Mouse (Mus musculus) left cerebral cortex, postnatal 14 days (tissue): ENCODE measurements around the gene Ptgr2. TPM values are rescaled to one million over a fixed set of nuclear protein-coding genes. Genes with fewer than 3 reads are reported as not detected.
"Not testable (repeated sequence)": the region's sequence is repeated elsewhere in the genome, so short reads cannot be mapped to it uniquely, and the experiment has no call there.

Experiments used
- DNase-seq, 2 experiments: peaks; one replicate each; pipeline ENCODE4 v3.0.0; 2021 to 2022; ENCODE audit warnings: low spot score in 2 of 2, mixed read lengths in 1 of 2
- intact Hi-C: fragments of 180-260 bp; cut with DNase I; formaldehyde crosslinking; loops from one replicate; pipeline ENCODE4 v1.15.1; 2025
- total RNA-seq, 2 experiments: library from RNA; stranded (reverse); gene quantifications; 2 replicates each; pipeline ENCODE4 v1.2.3; 2021

Gene Ptgr2
- total RNA-seq, 2 experiments from 2014 or later = 32.3 to 35.2 TPM

DNA sequence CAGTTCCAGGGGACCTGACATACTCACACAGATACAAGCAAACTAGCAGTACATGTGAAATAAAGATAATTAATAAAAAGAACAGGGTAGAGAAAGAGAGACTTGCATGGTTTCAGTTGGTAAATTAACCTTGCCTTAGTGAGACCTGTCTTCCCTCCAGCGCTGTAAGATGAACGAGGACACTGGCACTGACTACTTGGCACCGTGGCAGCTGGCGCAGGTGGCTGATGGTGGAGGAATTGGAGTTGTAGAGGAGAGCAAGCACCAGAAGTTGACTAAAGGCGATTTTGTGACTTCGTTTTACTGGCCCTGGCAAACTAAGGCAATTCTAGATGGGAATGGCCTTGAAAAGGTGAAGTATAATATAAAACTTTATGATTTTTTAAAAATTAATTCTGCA, 12.8 kb downstream of the Ptgr2 start:
- no peak for DNase-seq
- intact Hi-C loops = no loop called here

DNA sequence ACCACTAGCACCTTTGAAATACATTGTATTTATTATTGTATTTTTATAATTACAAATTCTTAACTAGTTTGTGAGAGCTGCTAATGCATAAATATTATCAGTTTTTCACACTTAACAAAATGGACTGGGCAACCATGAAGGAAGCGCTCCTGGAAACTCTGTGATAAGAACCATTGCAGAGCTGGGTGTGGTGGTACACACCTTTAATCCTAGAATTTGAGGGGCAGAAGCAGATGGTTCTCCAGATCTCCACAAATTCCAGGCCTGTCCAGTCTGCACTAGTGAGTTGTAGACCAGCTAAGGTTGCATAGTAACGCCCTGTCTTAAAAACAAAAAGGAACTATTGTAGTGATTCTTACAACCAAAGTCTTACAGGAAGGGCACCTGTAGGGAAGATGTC, 14.2 kb downstream of the Ptgr2 start:
- intact Hi-C loops = no loop called here
- DNase-seq = no peak

DNA sequence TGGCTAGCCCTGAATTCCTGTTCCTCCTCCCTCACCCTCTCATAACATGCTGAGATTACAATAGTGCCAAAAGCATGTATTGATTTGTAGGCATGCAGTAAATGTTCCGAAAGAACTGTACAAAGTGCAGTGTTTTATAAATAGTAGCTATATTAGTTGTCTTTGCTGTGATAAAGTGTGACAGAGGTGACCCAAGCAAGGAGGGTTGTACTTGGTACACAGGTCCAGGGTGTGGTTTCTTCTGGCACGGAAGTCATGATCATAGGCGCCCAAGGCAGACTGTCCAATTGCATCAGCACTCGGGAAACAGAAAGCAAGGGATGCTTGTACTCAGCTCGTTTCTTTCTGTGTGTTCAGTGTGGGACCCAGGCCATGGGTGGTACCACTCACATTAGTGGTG, 19.1 kb downstream of the Ptgr2 start:
- no peak for DNase-seq
- intact Hi-C loops = no loop called here

DNA sequence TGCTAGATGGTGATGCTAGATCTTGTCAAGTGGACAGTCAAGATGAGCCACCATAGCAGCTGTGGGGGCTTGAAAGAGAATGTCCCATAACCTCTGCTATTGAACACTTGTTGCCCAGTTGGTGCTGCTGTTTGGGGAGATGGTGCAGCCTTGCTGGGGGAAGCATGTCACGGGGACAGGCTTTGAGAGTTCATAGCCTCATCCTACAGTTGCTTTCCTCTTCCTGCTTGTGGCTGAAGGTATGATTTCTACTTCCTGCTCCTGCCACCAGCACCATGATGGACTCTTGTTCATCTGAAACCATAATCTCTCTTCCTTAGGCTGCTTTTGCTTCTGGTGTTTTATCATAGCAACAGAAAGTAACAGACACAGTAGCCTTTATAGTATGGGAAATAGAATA, 19.5 kb downstream of the Ptgr2 start:
- no peak for DNase-seq
- intact Hi-C loops = no loop called here

DNA sequence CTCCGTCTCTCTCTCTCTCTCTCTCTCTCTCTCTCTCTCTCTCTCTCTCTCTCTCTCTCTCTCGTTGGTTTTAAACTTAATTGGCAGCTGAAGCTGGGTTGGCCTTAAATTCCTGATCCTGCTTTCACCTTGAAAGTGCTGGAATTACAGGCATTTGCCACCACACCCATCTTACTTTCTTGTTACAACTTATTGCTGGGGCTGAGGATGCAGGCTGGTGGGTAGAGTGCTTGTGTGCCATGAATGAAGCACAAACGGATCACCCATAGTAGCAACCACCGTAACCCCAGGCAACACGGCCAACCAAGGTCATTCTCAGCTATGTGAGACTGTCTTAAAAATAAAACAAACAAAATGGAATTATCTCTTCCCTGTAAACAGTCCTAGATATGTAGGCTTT, 26.3 kb downstream of the Ptgr2 start:
- intact Hi-C loops = no loop called here
- no peak for DNase-seq

DNA sequence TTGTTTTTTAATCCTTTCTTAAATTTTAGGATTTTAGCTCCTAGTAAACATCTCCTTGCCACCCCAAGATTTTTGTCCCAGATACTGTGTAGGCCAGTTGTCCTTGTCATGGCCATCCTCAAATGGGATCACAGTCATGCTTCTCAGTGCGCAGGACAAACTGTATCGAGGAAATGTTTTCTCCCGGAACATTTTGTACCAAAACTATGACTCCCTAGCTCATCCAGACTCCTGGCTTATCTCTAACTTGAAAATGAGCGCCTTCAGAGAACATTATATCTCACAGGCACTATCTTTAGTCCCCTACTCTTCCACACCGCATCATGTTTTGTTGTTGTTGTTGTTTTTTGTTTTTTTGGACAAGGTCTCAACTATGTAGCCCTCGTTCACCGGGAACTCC, 31.0 kb downstream of the Ptgr2 start:
- intact Hi-C loops = no loop called here
- DNase-seq = no peak

DNA sequence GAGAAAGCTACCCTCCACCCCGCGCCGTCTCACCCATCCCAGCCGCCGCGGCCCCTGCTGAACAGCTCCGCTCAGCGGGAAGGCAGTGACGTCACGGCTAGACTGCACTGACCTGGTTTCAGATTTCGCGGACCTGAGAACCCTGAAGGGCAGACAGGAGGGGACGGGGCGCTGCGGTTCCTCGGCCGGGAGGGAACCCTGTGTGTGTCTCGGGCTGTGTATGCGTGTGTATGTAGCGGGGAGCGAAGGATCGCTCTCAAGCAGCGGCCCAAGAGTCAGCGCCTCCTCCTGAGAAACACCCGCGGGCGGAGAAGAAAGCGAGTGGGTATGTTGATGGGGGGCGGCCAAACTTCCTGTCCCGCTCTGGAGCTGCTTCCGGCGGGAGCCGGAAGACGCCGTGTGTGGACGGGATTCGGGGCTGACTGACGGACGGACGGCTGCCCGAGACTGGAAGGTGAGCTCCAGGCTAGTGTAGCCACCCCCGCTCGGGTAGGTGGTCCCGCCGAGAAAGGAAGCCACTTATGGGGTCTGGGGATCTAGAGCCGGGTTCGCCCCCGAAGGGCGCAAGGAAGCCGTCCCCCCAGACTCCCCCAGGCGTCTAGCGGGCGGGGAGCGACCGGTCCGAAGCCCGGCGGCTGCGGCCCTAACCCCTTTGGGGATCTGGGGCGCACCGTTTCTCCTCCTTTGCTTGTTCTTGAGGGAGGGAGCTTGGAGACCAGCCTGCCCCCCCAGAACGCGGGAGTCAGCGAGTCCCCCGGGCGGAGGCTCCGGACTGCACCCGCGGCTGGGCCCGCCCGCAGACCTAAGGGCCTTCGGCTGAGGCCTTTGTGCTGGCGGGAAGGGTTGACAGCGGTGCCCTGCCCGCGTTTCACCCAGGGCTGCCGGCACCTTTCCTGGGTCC, 31.9 kb downstream of the Ptgr2 start, which contains the start of gene Zfp410:
TSS of gene Zfp410 (plus strand) at position 132 of the 901 bp plus-strand sequence.
- intact Hi-C loops = no loop called here
- peak; percentile 67 to 82 for DNase-seq

DNA sequence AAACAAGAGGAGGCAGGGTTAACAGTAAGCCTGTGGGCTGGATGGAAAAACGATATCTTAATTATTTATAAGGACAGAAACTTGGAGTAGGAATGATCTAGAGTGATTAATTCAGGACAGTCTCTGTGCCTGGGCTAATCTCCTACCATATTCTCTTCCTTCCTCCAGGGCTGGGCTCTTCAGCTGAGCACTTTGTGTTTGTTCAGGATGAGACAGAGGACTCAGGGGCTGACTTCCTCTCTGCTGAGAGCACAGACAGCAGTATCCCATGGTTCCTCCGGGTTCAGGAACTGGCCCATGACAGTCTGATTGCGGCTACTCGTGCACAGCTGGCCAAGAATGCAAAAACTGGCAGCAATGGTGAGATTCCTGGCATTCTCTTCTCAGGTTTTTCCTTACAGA, 42.1 kb downstream of the Ptgr2 start:
- DNase-seq = no peak
- intact Hi-C loops = no loop called here

DNA sequence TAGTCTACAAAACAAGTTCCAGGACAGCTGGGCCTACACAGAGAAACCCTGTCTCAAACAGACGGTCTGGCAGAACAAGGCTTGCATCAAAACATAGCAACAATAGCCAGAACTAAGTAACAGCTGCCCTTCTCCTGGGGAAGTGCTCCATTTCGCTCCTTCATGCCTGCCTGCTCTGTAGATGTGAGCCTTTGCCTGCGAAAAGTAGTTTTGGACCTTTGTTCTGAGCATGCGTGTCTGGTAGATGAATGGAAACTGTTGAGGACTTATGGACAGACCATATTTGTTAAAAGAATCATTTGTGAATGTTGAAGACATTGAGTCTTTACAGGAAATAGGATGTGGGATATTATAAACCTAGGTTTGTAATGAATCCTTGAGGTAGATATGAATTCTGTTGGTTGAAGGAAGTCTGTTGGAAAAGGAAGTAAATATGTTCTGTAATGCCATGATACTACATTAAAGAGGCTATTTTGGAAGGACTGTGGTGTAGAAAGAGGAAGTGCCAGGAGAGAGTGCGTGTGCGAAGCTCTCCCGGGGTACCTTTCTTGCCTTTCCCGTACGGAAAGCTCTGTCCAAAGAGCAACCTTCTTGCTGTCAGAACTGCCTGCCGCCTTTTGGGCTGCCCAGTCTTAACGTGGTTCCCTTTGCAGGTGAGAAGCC, 52.1 kb downstream of the Ptgr2 start:
- intact Hi-C loops = no loop called here

DNA sequence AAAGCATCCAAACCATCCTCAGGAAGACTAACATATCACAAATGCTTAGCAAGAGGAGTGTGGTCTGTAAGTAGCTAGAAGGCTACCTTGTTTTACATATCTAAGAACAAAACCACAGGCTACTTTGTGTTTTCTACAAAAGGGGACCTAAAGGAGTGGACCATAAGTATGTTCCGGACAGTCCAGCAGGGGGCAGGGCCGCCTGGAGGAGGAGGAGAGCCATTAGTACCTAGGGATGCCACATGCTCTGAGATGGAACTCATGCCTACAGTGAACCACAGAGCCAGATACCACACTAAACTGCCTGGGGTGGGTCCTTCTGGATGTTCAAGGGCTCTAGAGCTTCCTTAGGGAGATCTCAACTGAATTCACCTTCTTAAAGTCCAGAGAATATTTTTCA, 62.2 kb downstream of the Ptgr2 start:
- DNase-seq = no peak
- intact Hi-C loops = no loop called here

More for the DNA sequence above, 52.1 kb downstream of the Ptgr2 start:
- DNase-seq = no peak

DNA sequence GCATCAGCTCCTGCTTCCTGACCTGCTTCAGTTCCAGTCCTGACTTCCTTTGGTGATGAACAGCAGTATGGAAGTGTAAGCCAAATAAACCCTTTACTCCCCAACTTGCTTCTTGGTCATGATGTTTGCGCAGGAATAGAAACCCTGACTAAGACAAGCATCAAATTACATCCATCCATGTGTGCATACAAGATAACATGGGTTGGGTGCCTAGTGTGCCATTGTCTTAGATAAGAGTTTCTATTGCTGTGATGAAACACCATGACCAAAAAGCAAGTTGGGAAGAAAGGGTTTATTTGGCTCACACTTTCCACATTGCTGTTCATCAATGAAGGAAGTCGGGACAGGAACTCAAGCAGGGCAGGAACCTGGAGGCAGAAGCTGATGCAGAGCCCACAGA, 73.7 kb downstream of the Ptgr2 start:
- DNase-seq, intact Hi-C loops: not testable (repeated sequence)

DNA sequence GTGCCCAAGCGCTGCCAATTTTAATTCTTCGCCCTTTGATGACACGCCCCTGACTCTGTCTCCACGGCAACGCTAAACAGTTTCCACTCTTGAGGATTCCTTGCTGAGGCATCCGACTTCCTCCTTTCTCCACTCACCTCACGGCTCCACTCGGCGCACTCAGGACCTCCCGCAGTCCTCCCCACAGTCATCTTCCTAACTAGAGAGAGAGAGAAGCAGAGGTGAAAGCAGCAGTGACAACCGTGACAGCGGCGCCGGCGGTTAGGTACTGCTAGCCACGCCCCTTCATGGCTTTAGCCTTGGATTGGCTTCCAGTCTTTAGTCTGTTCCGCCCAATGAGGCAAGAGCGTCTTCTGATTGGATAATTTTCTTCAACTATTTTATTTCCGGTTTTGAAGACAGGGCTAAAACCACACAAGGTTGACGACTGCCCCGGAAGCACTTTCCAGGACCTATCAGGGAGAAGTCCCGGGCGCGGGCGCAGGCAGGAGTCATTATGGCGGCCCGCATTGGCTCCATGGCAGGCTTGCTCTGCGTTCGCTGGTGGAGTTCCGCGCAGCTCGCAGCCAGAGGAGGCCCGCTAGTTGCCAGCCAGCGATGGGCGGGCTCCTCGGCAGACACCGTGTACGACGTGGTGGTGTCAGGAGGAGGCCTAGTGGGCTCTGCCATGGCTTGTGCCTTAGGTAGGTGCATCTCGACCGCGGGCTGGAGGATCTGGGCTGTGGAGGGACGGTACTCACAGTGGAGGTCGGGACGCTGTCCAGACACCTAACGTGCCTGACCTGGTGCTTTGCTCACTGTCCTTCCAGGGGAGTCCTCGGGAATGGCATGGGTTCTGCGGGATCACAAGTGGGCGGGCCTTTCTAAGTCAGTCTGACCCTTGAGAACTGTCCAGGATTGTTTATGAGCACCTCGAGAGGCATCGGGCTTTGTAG, 76.8 kb downstream of the Ptgr2 start, which contains the start of the genes Coq6 and Fam161b:
TSS of gene Coq6 (plus strand) at position 103 of the 935 bp plus-strand sequence.
TSS of gene Fam161b (minus strand) at position 279 of the 935 bp plus-strand sequence.
- intact Hi-C loops = no loop called here
- DNase-seq = peak; percentile 96 to 98

DNA sequence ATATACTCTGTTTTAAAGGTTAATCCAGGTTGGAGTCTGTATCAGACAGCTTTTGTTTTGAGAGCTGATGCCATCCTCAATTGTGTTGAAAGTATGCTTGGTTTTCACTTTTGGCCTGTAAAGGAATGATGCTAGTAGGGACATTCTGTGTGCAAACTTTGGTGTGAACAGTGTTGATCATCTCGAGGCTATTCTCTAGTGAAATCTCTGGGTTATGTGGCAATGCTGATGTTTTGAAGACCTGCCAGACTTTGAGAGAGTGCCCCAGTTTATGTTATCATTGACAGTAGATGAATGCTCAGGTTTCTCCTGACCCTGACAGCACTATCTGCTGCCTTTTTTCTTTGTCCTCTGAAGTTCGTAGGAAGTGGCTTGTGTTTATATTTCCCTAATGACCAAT, 77.8 kb downstream of the Ptgr2 start:
- no peak for DNase-seq
- intact Hi-C loops = no loop called here

DNA sequence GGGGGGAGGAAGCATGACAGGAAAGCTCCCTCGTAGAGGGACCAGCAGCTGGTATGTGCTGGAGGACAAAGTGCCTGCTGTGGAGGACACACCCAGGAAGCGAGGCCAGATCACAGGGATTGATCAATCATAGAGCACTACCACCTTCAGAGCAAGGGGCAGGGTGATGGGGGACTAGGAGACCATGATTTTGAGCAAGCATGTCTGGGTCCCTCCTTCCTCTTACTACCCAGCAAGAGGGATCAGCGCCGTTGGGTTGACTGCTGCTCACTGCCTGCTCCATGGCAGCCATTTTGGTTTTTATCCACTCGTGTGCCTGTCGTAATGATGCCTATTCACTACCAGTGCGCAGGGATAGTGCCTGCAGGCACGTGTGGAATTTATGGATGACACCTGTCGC, 79.3 kb downstream of the Ptgr2 start:
- intact Hi-C loops = no loop called here
- DNase-seq = no peak

DNA sequence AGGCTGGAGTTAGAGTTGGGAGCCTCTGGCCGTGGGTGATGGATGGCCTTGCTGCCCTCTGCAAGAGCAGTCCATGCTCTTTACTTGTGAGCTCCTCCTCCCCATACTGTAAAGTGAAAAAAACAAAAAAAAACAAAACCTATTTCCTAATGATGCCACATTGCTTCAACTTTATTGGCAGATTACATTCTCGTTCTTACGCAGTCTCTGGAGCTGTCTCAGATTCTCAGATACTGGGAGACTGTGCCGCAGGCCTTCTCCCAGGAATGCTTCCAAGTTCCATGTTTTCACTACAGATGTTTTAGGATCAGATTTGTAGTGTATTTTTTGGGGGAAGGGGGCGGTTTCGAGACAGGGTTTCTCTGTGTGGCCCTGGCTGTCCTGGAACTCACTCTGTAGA, 80.1 kb downstream of the Ptgr2 start:
- DNase-seq = no peak
- intact Hi-C loops = no loop called here

Other genes with a start within 250 kb of the Ptgr2 start
- gene Acot4, start 246.9 kb upstream of the Ptgr2 start, total RNA-seq = 1 to 10 TPM; 2.5 to 2.9 TPM
- not detected for gene Gm49366, start 246.3 kb upstream of the Ptgr2 start, total RNA-seq
- 1 to 10 TPM; 2.1 to 2.3 TPM for gene Acot3, start 233.1 kb upstream of the Ptgr2 start, total RNA-seq
- 1 to 10 TPM; 5.1 to 5.3 TPM for gene Acot5, start 215.9 kb upstream of the Ptgr2 start, total RNA-seq
- gene Acot6, start 184.6 kb upstream of the Ptgr2 start, total RNA-seq = 1 to 10 TPM; 3.1 to 3.2 TPM
- 100 to 1,000 TPM; 102 to 106 TPM for gene Dnal1, start 170.9 kb upstream of the Ptgr2 start, total RNA-seq
- 1 to 10 TPM; 5.8 to 6.8 TPM for gene Pnma1, start 136.7 kb upstream of the Ptgr2 start, total RNA-seq
- gene Elmsan1, start 66.4 kb upstream of the Ptgr2 start, total RNA-seq = 10 to 100 TPM; 12.6 to 18.6 TPM
- 10 to 100 TPM; 35.4 to 35.8 TPM for gene Zfp410, start 31.6 kb downstream of the Ptgr2 start, total RNA-seq
- gene Coq6, start 76.4 kb downstream of the Ptgr2 start, total RNA-seq = 10 to 100 TPM; 22.7 to 23.8 TPM
- gene Fam161b, start 76.6 kb downstream of the Ptgr2 start, total RNA-seq = 10 to 100 TPM; 11.8 to 12.4 TPM
- 10 to 100 TPM; 21.6 to 23.6 TPM for gene Entpd5, start 123.8 kb downstream of the Ptgr2 start, total RNA-seq
- 1 to 10 TPM; 6.8 to 8.3 TPM for gene Bbof1, start 123.8 kb downstream of the Ptgr2 start, total RNA-seq
- gene Rnf113a2, start 132.0 kb downstream of the Ptgr2 start, total RNA-seq = 10 to 100 TPM; 10.8 to 13.7 TPM
- 10 to 100 TPM; 35.3 to 39.5 TPM for gene Aldh6a1, start 165.8 kb downstream of the Ptgr2 start, total RNA-seq
- 10 to 100 TPM; 18.9 to 20.3 TPM for gene Lin52, start 166.2 kb downstream of the Ptgr2 start, total RNA-seq